Mouse (Mus musculus): ENCODE measurements around the gene Gnaz.

DNA sequence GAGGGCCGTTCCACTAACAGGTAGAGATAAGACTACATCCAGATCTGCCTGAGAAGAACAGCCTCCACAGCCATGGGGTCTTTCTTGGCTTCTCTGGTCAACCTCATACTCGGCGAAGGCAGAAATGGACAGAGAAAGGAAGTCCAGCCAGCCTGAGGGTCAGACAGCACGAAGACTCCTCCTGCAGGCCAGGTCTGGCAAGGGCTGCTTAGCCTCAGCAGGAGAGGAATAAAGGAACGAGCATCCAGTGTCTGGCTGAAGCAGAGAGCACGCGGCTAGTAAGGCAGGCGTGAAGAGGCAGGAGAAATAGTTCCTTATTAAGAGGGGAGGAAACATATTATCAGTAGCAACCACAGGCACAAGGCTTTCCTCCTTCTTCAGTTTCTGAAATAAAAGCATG is 16.2 kb downstream of the Gnaz start:
- TF ChIP-seq CTCF (IDR thresholded peaks at IDR 0.05; ENCODE audit: low read depth) (no peak), EP300 (IDR thresholded peaks at IDR 0.05; ENCODE audit: low read depth) (no peak)
